Mouse (Mus musculus) midbrain, postnatal 0 days (tissue): Measurements from ENCODE around the gene Dph6. TPM values are rescaled to one million over a fixed set of nuclear protein-coding genes. Genes with fewer than 3 reads are reported as not detected.

Experiments
- ATAC-seq: fragments of 200-750 bp; cut with Nextera tagmentation; 2 replicates; pipeline ENCODE4 v1.8.0; 2017; ENCODE audit warnings: moderate number of reproducible peaks, mild to moderate bottlenecking, moderate TSS enrichment, moderate library complexity; ENCODE audit not compliant: low FRiP score
- DNase-seq: peaks from one replicate; pipeline ENCODE4 v3.0.0-alpha.2; 2015; ENCODE audit warnings: low spot score
- H3K27ac ChIP-seq: fragments of 300-500 bp; sonication (generic); 2 replicates; pipeline ENCODE4 v1.5.1; 2014; ENCODE audit warnings: low read depth, mild to moderate bottlenecking, low read length, mixed read lengths
- H3K27me3 ChIP-seq: fragments of 300-500 bp; sonication (generic); 2 replicates; pipeline ENCODE4 v1.6.1; 2014; ENCODE audit warnings: low read length, control low read depth, mixed read lengths; ENCODE audit not compliant: insufficient read depth
- H3K36me3 ChIP-seq: fragments of 300-500 bp; sonication (generic); 2 replicates; pipeline ENCODE4 v1.6.1; 2014; ENCODE audit warnings: low read length, control low read depth, mixed read lengths; ENCODE audit not compliant: insufficient read depth
- H3K4me1 ChIP-seq: fragments of 300-500 bp; sonication (generic); 2 replicates; pipeline ENCODE4 v1.6.1; 2014; ENCODE audit warnings: mild to moderate bottlenecking, control low read depth, antibody characterized with exemption, low read length, mixed read lengths; ENCODE audit not compliant: insufficient read depth
- H3K4me2 ChIP-seq: fragments of 300-500 bp; sonication (generic); 2 replicates; pipeline ENCODE4 v1.6.1; 2014; ENCODE audit warnings: low read depth, mild to moderate bottlenecking, low read length, mixed read lengths; ENCODE audit not compliant: poor library complexity, severe bottlenecking
- H3K4me3 ChIP-seq: fragments of 300-500 bp; sonication (generic); 2 replicates; pipeline ENCODE4 v1.5.1; 2014; ENCODE audit warnings: low read depth, mild to moderate bottlenecking, low read length, moderate library complexity
- H3K9ac ChIP-seq: fragments of 300-500 bp; sonication (generic); replicated peaks from 2 replicates; pipeline ENCODE4 v1.6.1; 2014; ENCODE audit warnings: mild to moderate bottlenecking, low read length, moderate library complexity, mixed read lengths; ENCODE audit not compliant: poor library complexity, severe bottlenecking
- H3K9me3 ChIP-seq: fragments of 300-500 bp; sonication (generic); 2 replicates; pipeline ENCODE4 v1.6.1; 2016; ENCODE audit warnings: low read length, control low read depth
- CTCF ChIP-seq: IDR thresholded peaks from 2 replicates; pipeline ENCODE4 v1.5.1; 2016; ENCODE audit warnings: antibody characterized with exemption, mild to moderate bottlenecking
- WGBS: fragments of 180-500 bp; shearing (Covaris S2); extraction: QIAGEN DNeasy Blood & Tissue Kit; methylation state at CpG from one replicate; pipeline ENCODE4 v1.1.7; 2014; 5-methylcytosine and 5-hydroxymethylcytosine counted together
- polyA plus RNA-seq: library from polyadenylated mRNA; unstranded; fragments of >200 nt; fragmentation: Nextera tagmentation; extraction: Ambion mirVana; gene quantifications from 2 replicates; pipeline ENCODE4 v1.2.1, GENCODE M21; 2015
- total RNA-seq: library from RNA; depleted of rRNA; stranded (reverse); fragments of >200 nt; gene quantifications from 2 replicates; pipeline ENCODE4 v1.2.3, GENCODE M21; 2014

Gene Dph6
- total and polyA plus RNA-seq, 2 experiments from 2014 or later = 11.0 to 14.6 TPM

DNA sequence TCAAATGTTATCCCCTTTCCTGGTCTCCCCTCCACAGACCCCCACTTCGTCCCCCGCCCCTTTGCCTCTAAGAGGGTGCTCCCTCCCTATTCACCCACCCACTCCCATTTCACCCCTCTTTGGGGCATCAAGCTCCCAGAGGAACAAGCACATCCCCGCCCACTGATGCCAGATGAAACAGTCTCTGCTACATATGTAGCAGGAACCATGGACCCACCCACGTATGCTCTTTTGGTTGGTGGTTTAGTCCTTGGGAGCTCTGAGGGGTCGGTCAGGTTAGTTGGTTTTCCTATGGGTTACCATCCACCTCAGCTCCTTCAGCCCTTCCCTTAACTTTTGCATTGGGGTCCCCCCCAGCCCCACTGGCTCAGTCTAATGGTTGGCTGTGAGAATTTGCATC is 61.4 kb downstream of the Dph6 start:
- ATAC-seq (no peak), DNase-seq (no peak)
- no peaks in the 10 kb centered on the region for H3K9me3 ChIP-seq
- H3K4me3 ChIP-seq = no peak overlapping the region
- no peak overlapping the region for H3K4me2 ChIP-seq
- H3K9ac ChIP-seq = no peak overlapping the region
- TF ChIP-seq CTCF = no peak
- no peaks in the 10 kb centered on the region for H3K27me3 ChIP-seq
- no peak overlapping the region for H3K27ac ChIP-seq
- 96% methylated on average over 5 of the region's 5 CpGs for WGBS
- H3K36me3 ChIP-seq = no peaks in the 10 kb centered on the region
- no peaks in the 10 kb centered on the region for H3K4me1 ChIP-seq

DNA sequence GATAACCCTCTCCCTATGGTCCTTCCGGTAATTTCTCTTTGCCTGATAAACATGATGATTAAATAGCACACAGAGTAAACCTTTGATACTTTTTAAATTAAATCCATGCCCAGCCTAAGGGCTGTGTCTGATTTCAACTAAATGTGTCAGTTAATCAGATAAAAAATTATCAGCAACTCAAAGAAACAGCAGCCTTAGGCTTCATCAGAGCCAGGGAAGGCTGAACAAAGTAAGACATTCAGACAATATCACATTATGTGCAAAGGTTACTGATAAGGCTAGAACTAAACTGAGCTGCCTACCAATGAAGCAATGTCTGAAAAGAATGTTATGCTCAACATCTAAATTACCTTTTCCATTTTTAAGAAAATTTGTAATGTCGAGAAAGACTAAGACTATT is 74.0 kb downstream of the Dph6 start:
- ATAC-seq = no peak
- WGBS = 63% methylated on average over 2 of the region's 2 CpGs
- H3K4me2 ChIP-seq = no peak overlapping the region

DNA sequence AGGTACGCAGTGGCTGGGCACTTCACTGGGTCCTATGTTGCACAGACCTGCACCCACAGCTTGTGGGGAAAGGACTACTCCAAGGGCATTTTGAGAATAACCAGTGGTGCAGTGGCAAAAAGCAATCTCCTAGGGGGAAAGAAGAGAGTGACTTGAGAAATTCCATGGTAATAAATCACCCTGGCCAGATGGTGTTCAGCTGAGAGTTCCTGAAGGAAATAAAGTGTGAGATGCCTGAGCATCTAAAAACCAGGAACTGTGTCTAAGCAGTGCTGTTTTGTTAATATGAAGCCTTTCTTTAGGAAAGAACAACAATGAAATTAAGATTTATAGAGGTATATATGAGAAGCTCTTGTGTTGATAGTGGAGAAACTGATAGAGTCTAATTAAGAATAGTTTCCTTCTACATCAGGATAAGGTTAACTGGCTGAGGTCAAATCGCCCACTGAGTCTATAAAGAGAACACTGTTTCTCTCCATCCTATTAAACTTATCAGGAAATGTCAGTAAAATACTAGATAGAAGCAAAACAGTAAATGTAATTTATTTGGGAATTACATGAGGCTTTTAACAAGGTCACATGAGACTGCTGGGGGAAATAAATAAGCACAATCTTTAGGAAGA is 111.7 kb downstream of the Dph6 start:
- Histone ChIP-seq H3K4me3 (no peak overlapping the region), H3K27me3 (no peaks in the 10 kb centered on the region), H3K36me3 (no peaks in the 10 kb centered on the region), H3K4me1 (no peaks in the 10 kb centered on the region), H3K4me2 (no peak overlapping the region), H3K27ac (no peak overlapping the region), H3K9me3 (no peaks in the 10 kb centered on the region), H3K9ac (no peak overlapping the region)
- DNase-seq (no peak), ATAC-seq (no peak)
- no peak for TF ChIP-seq CTCF
- WGBS = 95% methylated on average over 2 of the region's 2 CpGs

More for the DNA sequence above, 74.0 kb downstream of the Dph6 start:
- DNase-seq = no peak
- no peaks in the 10 kb centered on the region for H3K27me3 ChIP-seq
- no peaks in the 10 kb centered on the region for H3K4me1 ChIP-seq
- H3K4me3 ChIP-seq = no peak overlapping the region
- no peak overlapping the region for H3K9ac ChIP-seq
- no peak overlapping the region for H3K27ac ChIP-seq
- H3K36me3 ChIP-seq = no peaks in the 10 kb centered on the region
- no peak for TF ChIP-seq CTCF
- H3K9me3 ChIP-seq = no peaks in the 10 kb centered on the region

DNA sequence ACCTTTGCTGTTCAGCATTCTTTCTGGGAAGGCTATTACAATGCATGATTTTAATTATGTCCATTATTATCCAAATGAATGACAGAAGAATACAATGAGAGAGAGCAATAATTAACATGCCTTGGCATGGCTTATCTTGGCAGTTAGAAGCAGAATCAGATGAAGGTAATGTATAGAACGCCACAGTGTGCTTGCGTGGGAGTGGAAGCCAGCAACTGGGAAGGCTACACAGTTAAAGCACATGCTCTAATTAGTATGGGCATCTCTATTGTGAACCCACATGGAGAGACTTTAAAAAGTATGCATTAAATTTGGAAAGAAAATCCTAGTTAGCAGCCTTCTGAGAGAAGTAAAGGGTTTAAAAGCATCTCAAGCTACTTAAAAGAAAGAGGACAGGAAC is 112.4 kb downstream of the Dph6 start:
- Histone ChIP-seq H3K27ac (no peak overlapping the region), H3K4me3 (no peak overlapping the region)
- WGBS = 62% methylated on average over 2 of the region's 2 CpGs

DNA sequence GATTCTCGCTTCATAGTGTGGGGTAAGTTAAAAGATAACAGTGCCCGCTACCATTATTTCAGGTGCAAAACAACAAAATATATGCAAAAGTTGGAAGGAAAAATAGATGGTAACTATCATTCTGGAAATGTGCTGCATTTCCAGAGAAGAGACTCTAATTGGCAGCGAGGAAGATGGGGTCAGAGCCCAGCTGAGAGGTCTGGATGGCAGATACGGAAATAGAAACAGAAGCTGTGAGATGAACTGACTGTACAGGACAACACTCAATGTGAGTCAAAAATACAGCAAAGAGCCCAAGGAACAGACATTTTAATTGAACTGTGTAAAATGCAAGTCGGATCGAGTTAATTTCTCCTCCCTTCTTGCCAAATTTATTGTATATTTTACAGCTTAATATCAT is 114.3 kb downstream of the Dph6 start:
- Histone ChIP-seq H3K9me3 (no peaks in the 10 kb centered on the region), H3K9ac (no peak overlapping the region), H3K36me3 (no peaks in the 10 kb centered on the region), H3K4me3 (no peak overlapping the region), H3K27me3 (no peaks in the 10 kb centered on the region), H3K4me2 (no peak overlapping the region), H3K27ac (no peak overlapping the region), H3K4me1 (no peaks in the 10 kb centered on the region)
- WGBS = 88% methylated on average over 6 of the region's 6 CpGs
- no peak for ATAC-seq
- no peak for DNase-seq
- no peak for TF ChIP-seq CTCF

More for the DNA sequence above, 112.4 kb downstream of the Dph6 start:
- Histone ChIP-seq H3K27me3 (no peaks in the 10 kb centered on the region), H3K4me1 (no peaks in the 10 kb centered on the region), H3K9me3 (no peaks in the 10 kb centered on the region), H3K9ac (no peak overlapping the region), H3K4me2 (no peak overlapping the region), H3K36me3 (no peaks in the 10 kb centered on the region)
- ATAC-seq (no peak), DNase-seq (no peak)
- TF ChIP-seq CTCF = no peak

DNA sequence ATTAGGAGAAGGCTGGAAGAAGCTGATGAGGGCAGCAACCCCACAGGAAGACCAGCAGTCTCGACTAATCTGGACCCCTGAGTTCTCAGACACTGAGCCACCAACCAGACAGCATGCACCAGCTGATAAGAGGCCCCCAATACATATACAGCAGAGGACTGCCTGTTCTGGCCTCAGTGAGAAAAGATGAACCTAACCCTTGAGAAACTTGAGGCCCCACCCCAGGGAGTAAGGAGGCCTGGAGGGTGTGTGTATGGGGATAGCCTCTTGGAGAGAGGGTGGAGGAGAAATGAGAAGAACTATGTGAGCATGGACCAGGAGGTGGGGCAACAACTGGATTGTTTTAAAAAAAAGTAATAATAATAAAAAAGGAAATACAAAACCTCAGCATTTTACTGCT is 118.7 kb downstream of the Dph6 start:
- 58% methylated on average over 1 of the region's 1 CpGs for WGBS
- TF ChIP-seq CTCF = no peak
- DNase-seq = no peak

More for the DNA sequence above, 118.7 kb downstream of the Dph6 start:
- no peak for ATAC-seq
- Histone ChIP-seq H3K9ac (no peak overlapping the region), H3K4me1 (no peaks in the 10 kb centered on the region), H3K36me3 (no peaks in the 10 kb centered on the region), H3K4me3 (no peak overlapping the region), H3K27me3 (no peaks in the 10 kb centered on the region), H3K27ac (no peak overlapping the region), H3K9me3 (no peaks in the 10 kb centered on the region), H3K4me2 (no peak overlapping the region)
